Mouse (Mus musculus): ENCODE data around the gene E2f1. TPM values are rescaled to one million over a fixed set of nuclear protein-coding genes. Genes with fewer than 3 reads are reported as not detected.

E2f1 gene
- 10.8 and 12.1 TPM in 2 replicates for polyA plus RNA-seq (2015; fragmentation: Nextera tagmentation; extraction: Ambion mirVana)

GRCm38 (mm10) chr2:154569836-154570286, at the start of gene E2f1:
Gene E2f1 (minus strand): TSS chr2:154569892.
- Histone ChIP-seq H3K4me1 (replicated peaks; ENCODE audit: control insufficient read depth, insufficient read depth, low read length) (peaks cover 37% of the 10 kb centered on the region), H3K9me3 (ENCODE audit: control insufficient read depth, low read length) (no peaks in the 10 kb centered on the region), H3K36me3 (ENCODE audit: control insufficient read depth, insufficient read depth) (no peaks in the 10 kb centered on the region), H3K9ac (replicated peaks; ENCODE audit: low read depth, low read length) (peak within 1 kb of the TSS; percentile 69), H3K27ac (ENCODE audit: low read length) (peak within 1 kb of the TSS; percentile 67), H3K4me2 (ENCODE audit: low read length) (peak within 1 kb of the TSS; percentile 82), H3K27me3 (replicated peaks; ENCODE audit: control insufficient read depth, insufficient read depth, low read length) (no peaks in the 10 kb centered on the region), H3K4me3 (replicated peaks; ENCODE audit: low read length) (peak within 1 kb of the TSS; percentile 66)
- WGBS, result under 1% methylated on average over 38 of the region's 44 CpGs
- peak; percentile 99 for ATAC-seq

- Histone ChIP-seq H3K36me3 (ENCODE audit: control insufficient read depth, insufficient read depth) (no peaks in the 10 kb centered on the region), H3K27ac (ENCODE audit: low read length) (no peak overlapping the region), H3K4me2 (ENCODE audit: low read length) (no peak overlapping the region), H3K4me3 (replicated peaks; ENCODE audit: low read length) (no peak overlapping the region), H3K4me1 (replicated peaks; ENCODE audit: control insufficient read depth, insufficient read depth, low read length) (peaks cover 19% of the 10 kb centered on the region), H3K9ac (replicated peaks; ENCODE audit: low read depth, low read length) (no peak overlapping the region), H3K9me3 (ENCODE audit: control insufficient read depth, low read length) (no peaks in the 10 kb centered on the region), H3K27me3 (replicated peaks; ENCODE audit: control insufficient read depth, insufficient read depth, low read length) (no peaks in the 10 kb centered on the region)
- no peak for ATAC-seq
- 98% methylated on average over 3 of the region's 3 CpGs for WGBS
Observed at GRCm38 (mm10) chr2:154617061-154617460, 47.4 kb upstream of the E2f1 start.

- no peaks in the 10 kb centered on the region for H3K27me3 ChIP-seq (replicated peaks; ENCODE audit: control insufficient read depth, insufficient read depth, low read length)
- no peak overlapping the region for H3K4me2 ChIP-seq (ENCODE audit: low read length)
- H3K36me3 ChIP-seq (ENCODE audit: control insufficient read depth, insufficient read depth), result no peaks in the 10 kb centered on the region
- ATAC-seq, result no peak
- no peak overlapping the region for H3K4me3 ChIP-seq (replicated peaks; ENCODE audit: low read length)
- no peaks in the 10 kb centered on the region for H3K9me3 ChIP-seq (ENCODE audit: control insufficient read depth, low read length)
- no peak overlapping the region for H3K27ac ChIP-seq (ENCODE audit: low read length)
- 95% methylated on average over 5 of the region's 5 CpGs for WGBS
- H3K9ac ChIP-seq (replicated peaks; ENCODE audit: low read depth, low read length), result no peak overlapping the region
- peaks cover 19% of the 10 kb centered on the region for H3K4me1 ChIP-seq (replicated peaks; ENCODE audit: control insufficient read depth, insufficient read depth, low read length)
Observed at GRCm38 (mm10) chr2:154615674-154616073, 46.0 kb upstream of the E2f1 start.

GRCm38 (mm10) chr2:154614841-154615576, 45.3 kb upstream of the E2f1 start:
- WGBS, result 68% methylated on average over 19 of the region's 19 CpGs
- Histone ChIP-seq H3K9me3 (ENCODE audit: control insufficient read depth, low read length) (no peaks in the 10 kb centered on the region), H3K9ac (replicated peaks; ENCODE audit: low read depth, low read length) (no peak overlapping the region), H3K4me3 (replicated peaks; ENCODE audit: low read length) (no peak overlapping the region; the same call in 1 of the 2 replicates), H3K27me3 (replicated peaks; ENCODE audit: control insufficient read depth, insufficient read depth, low read length) (no peaks in the 10 kb centered on the region), H3K4me2 (ENCODE audit: low read length) (peak overlapping the region; percentile 59), H3K4me1 (replicated peaks; ENCODE audit: control insufficient read depth, insufficient read depth, low read length) (peaks cover 21% of the 10 kb centered on the region), H3K27ac (ENCODE audit: low read length) (no peak overlapping the region), H3K36me3 (ENCODE audit: control insufficient read depth, insufficient read depth) (no peaks in the 10 kb centered on the region)
- no peak for ATAC-seq

- peak; percentile 94 for ATAC-seq
- Histone ChIP-seq H3K4me1 (replicated peaks; ENCODE audit: control insufficient read depth, insufficient read depth, low read length) (peaks cover 22% of the 10 kb centered on the region), H3K27me3 (replicated peaks; ENCODE audit: control insufficient read depth, insufficient read depth, low read length) (no peaks in the 10 kb centered on the region), H3K9ac (replicated peaks; ENCODE audit: low read depth, low read length) (peak within 1 kb of the TSS; percentile 90), H3K9me3 (ENCODE audit: control insufficient read depth, low read length) (no peaks in the 10 kb centered on the region), H3K4me3 (replicated peaks; ENCODE audit: low read length) (peak within 1 kb of the TSS; percentile 72), H3K36me3 (ENCODE audit: control insufficient read depth, insufficient read depth) (no peaks in the 10 kb centered on the region), H3K27ac (ENCODE audit: low read length) (peak within 1 kb of the TSS; percentile 98), H3K4me2 (ENCODE audit: low read length) (peak within 1 kb of the TSS; percentile 59)
- under 1% methylated on average over 73 of the region's 98 CpGs for WGBS
Observed at GRCm38 (mm10) chr2:154613118-154614115, 43.7 kb upstream of the E2f1 start, which contains the start of the genes Zfp341 and 4930519P11Rik. Gene Zfp341 (plus strand): TSS chr2:154613297. Gene 4930519P11Rik (minus strand): TSS chr2:154613437.

- peaks cover 2% of the 10 kb centered on the region; the same call in 1 of the 2 replicates for H3K27me3 ChIP-seq (replicated peaks; ENCODE audit: control insufficient read depth, insufficient read depth, low read length)
- WGBS, result 73% methylated on average over 10 of the region's 10 CpGs
- no peak for ATAC-seq
- H3K4me1 ChIP-seq (replicated peaks; ENCODE audit: control insufficient read depth, insufficient read depth, low read length), result peaks cover 13% of the 10 kb centered on the region
- no peaks in the 10 kb centered on the region for H3K9me3 ChIP-seq (ENCODE audit: control insufficient read depth, low read length)
- H3K4me3 ChIP-seq (replicated peaks; ENCODE audit: low read length), result no peak overlapping the region
- H3K27ac ChIP-seq (ENCODE audit: low read length), result no peak overlapping the region
- no peak overlapping the region for H3K9ac ChIP-seq (replicated peaks; ENCODE audit: low read depth, low read length)
- H3K36me3 ChIP-seq (ENCODE audit: control insufficient read depth, insufficient read depth), result no peaks in the 10 kb centered on the region
- no peak overlapping the region for H3K4me2 ChIP-seq (ENCODE audit: low read length)
Observed at GRCm38 (mm10) chr2:154609050-154609767, 39.5 kb upstream of the E2f1 start.

- Histone ChIP-seq H3K27me3 (replicated peaks; ENCODE audit: control insufficient read depth, insufficient read depth, low read length) (peaks cover 2% of the 10 kb centered on the region; the same call in 1 of the 2 replicates), H3K36me3 (ENCODE audit: control insufficient read depth, insufficient read depth) (no peaks in the 10 kb centered on the region), H3K4me2 (ENCODE audit: low read length) (no peak overlapping the region), H3K27ac (ENCODE audit: low read length) (no peak overlapping the region), H3K9me3 (ENCODE audit: control insufficient read depth, low read length) (no peaks in the 10 kb centered on the region), H3K9ac (replicated peaks; ENCODE audit: low read depth, low read length) (no peak overlapping the region), H3K4me3 (replicated peaks; ENCODE audit: low read length) (no peak overlapping the region), H3K4me1 (replicated peaks; ENCODE audit: control insufficient read depth, insufficient read depth, low read length) (peaks cover 16% of the 10 kb centered on the region)
- WGBS, result 86% methylated on average over 1 of the region's 1 CpGs
- no peak for ATAC-seq
Observed at GRCm38 (mm10) chr2:154606965-154607364, 37.3 kb upstream of the E2f1 start.

GRCm38 (mm10) chr2:154604156-154604555, 34.5 kb upstream of the E2f1 start:
- Histone ChIP-seq H3K4me3 (replicated peaks; ENCODE audit: low read length) (peak overlapping the region; percentile 74), H3K36me3 (ENCODE audit: control insufficient read depth, insufficient read depth) (no peaks in the 10 kb centered on the region), H3K9me3 (ENCODE audit: control insufficient read depth, low read length) (no peaks in the 10 kb centered on the region), H3K4me1 (replicated peaks; ENCODE audit: control insufficient read depth, insufficient read depth, low read length) (peaks cover 13% of the 10 kb centered on the region), H3K27ac (ENCODE audit: low read length) (no peak overlapping the region), H3K4me2 (ENCODE audit: low read length) (peak overlapping the region; percentile 74), H3K27me3 (replicated peaks; ENCODE audit: control insufficient read depth, insufficient read depth, low read length) (peaks cover 2% of the 10 kb centered on the region; the same call in 1 of the 2 replicates), H3K9ac (replicated peaks; ENCODE audit: low read depth, low read length) (no peak overlapping the region)
- WGBS, result 43% methylated on average over 7 of the region's 7 CpGs
- no peak for ATAC-seq
